Mouse (Mus musculus) embryonic facial prominence, embryonic 14.5 days (tissue): ENCODE measurements around the gene Rasa4. TPM values are rescaled to one million over a fixed set of nuclear protein-coding genes. Genes with fewer than 3 reads are reported as not detected.

Experiments used
- ATAC-seq: fragments of 200-750 bp; cut with Nextera tagmentation; 2 replicates; pipeline ENCODE4 v1.8.0; 2017; ENCODE audit warnings: low read depth, moderate number of reproducible peaks, moderate TSS enrichment
- DNase-seq: peaks from one replicate; pipeline ENCODE4 v3.0.0-alpha.2; 2015; ENCODE audit warnings: low spot score
- H3K27ac ChIP-seq: fragments of 300-500 bp; sonication (generic); replicated peaks from 2 replicates; pipeline ENCODE4 v1.5.1; 2014; ENCODE audit warnings: low read depth, mild to moderate bottlenecking, low read length, moderate library complexity
- H3K27me3 ChIP-seq: fragments of 300-500 bp; sonication (generic); replicated peaks from 2 replicates; pipeline ENCODE4 v1.6.1; 2014; ENCODE audit warnings: low read length; ENCODE audit not compliant: control insufficient read depth, insufficient read depth
- H3K36me3 ChIP-seq: fragments of 300-500 bp; sonication (generic); 2 replicates; pipeline ENCODE4 v1.6.1; 2014; ENCODE audit warnings: low read length, mixed read lengths; ENCODE audit not compliant: control insufficient read depth, insufficient read depth
- H3K4me1 ChIP-seq: fragments of 300-500 bp; sonication (generic); 2 replicates; pipeline ENCODE4 v1.6.1; 2014; ENCODE audit warnings: antibody characterized with exemption, low read length; ENCODE audit not compliant: control insufficient read depth, insufficient read depth
- H3K4me2 ChIP-seq: fragments of 300-500 bp; sonication (generic); 2 replicates; pipeline ENCODE4 v1.6.1; 2014; ENCODE audit warnings: low read depth, mild to moderate bottlenecking, low read length, moderate library complexity, mixed read lengths
- H3K4me3 ChIP-seq: fragments of 300-500 bp; sonication (generic); 2 replicates; pipeline ENCODE4 v1.5.1; 2014; ENCODE audit warnings: low read depth, mild to moderate bottlenecking, low read length
- H3K9ac ChIP-seq: fragments of 300-500 bp; sonication (generic); 2 replicates; pipeline ENCODE4 v1.6.1; 2014; ENCODE audit warnings: low read depth, mild to moderate bottlenecking, low read length, moderate library complexity, mixed read lengths
- H3K9me3 ChIP-seq: fragments of 300-500 bp; sonication (generic); 2 replicates; pipeline ENCODE4 v1.6.1; 2016; ENCODE audit warnings: low read length; ENCODE audit not compliant: control insufficient read depth
- WGBS: fragments of 180-500 bp; shearing (Covaris S2); extraction: QIAGEN DNeasy Blood & Tissue Kit; methylation state at CpG from one replicate; pipeline ENCODE4 v1.1.7; 2014; 5-methylcytosine and 5-hydroxymethylcytosine counted together
- polyA plus RNA-seq: library from polyadenylated mRNA; unstranded; fragments of >200 nt; fragmentation: Nextera tagmentation; extraction: Ambion mirVana; gene quantifications from 2 replicates; pipeline ENCODE4 v1.2.1, GENCODE M21; 2014

Gene Rasa4
- 11.4 and 13.8 TPM in 2 replicates for polyA plus RNA-seq

DNA sequence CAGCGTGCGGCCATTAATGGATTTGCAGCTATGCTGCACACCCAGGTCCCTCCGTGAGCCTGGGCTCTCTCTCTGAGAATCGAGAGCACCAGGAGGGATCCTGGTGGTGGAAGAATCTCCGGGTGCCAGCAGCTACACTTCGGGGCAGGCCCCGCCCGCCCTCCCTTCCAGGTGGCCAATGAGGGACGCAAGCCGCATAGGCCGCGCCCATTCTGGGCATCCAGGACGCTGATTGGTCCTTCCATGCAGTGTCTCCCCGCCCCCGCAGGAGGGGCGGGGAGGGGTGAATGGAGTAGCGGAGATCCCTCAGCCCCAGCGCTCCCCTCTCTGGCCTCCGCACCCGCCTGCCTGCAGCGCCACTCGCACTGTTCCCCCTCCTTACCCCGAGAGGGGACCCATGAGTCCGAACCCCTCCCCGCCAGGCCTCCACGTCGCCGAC is at the start of gene Rasa4:
Rasa4 (plus strand) TSS at position 248 of the 439 bp plus-strand sequence.
- Histone ChIP-seq H3K36me3 (no peaks in the 10 kb centered on the region), H3K4me1 (0 out of 2 replicates have a peak, but pooled peaks cover 10% of the 10 kb centered on the region), H3K9ac (peak within 1 kb of the TSS; percentile 56), H3K27me3 (peaks cover 6% of the 10 kb centered on the region), H3K4me2 (peak within 1 kb of the TSS; percentile 64), H3K27ac (no peak within 1 kb of the TSS), H3K9me3 (no peaks in the 10 kb centered on the region), H3K4me3 (peak within 1 kb of the TSS; percentile 46)
- DNase-seq = peak; percentile 99
- peak; percentile 98 for ATAC-seq
- WGBS = 2% methylated on average over 17 of the region's 28 CpGs

DNA sequence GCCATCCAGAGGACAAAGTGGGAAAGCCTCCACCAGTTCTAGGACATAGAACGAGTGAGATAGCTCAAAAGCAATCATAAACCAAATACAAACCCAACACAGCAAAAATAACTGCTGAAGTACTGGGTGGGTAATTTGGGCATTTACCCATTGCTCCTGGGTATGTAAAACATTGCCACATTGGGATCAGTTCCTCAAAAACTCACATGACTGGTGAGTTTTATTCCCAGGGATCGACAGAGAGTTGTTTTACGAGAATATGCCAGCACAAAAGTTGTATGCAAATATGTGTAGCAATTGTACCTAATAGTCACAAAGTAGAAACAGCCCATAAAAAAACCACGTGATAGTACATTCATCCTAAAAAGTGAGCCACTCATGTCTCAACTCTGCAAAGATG is 48.8 kb upstream of the Rasa4 start:
- DNase-seq = no peak
- Histone ChIP-seq H3K9ac (no peak overlapping the region), H3K4me2 (no peak overlapping the region), H3K27me3 (no peaks in the 10 kb centered on the region), H3K4me1 (no peaks in the 10 kb centered on the region), H3K9me3 (no peaks in the 10 kb centered on the region), H3K27ac (no peak overlapping the region), H3K36me3 (peaks cover 32% of the 10 kb centered on the region), H3K4me3 (no peak overlapping the region)
- 80% methylated on average over 4 of the region's 4 CpGs for WGBS
- ATAC-seq = no peak

DNA sequence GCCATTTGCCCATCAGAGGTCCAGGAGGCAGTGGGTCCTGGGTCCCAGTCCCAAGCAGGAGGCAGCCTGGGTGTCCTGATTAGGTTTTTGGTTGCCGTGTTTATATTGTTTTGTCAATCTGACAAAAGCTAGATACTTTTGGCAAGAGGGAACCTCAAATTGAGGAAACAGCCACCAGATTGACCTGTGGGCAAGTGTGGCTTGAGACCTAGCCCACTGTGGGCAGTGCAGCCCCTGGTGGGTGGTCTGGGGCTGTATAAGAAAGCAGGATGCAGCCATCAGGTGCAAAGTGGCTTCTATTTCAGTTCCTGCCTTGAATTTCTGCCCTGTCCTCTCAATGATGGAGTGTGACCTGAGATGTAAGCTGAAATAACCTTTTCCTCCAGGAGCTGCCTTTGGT is 48.4 kb upstream of the Rasa4 start:
- WGBS = 90% methylated on average over 1 of the region's 1 CpGs
- no peak for DNase-seq
- ATAC-seq = no peak
- H3K36me3 ChIP-seq = peaks cover 27% of the 10 kb centered on the region
- H3K27me3 ChIP-seq = no peaks in the 10 kb centered on the region
- H3K27ac ChIP-seq = no peak overlapping the region
- no peaks in the 10 kb centered on the region for H3K9me3 ChIP-seq
- H3K4me3 ChIP-seq = no peak overlapping the region
- H3K4me1 ChIP-seq = no peaks in the 10 kb centered on the region
- no peak overlapping the region for H3K9ac ChIP-seq
- H3K4me2 ChIP-seq = no peak overlapping the region

GRCm38 (mm10) chr5:136036667-136037066 is 47.0 kb upstream of the Rasa4 start:
- no peak overlapping the region for H3K27ac ChIP-seq
- no peak overlapping the region for H3K4me2 ChIP-seq
- H3K9ac ChIP-seq = no peak overlapping the region
- H3K27me3 ChIP-seq = no peaks in the 10 kb centered on the region
- peaks cover 14% of the 10 kb centered on the region for H3K36me3 ChIP-seq
- DNase-seq = no peak
- H3K4me1 ChIP-seq = no peaks in the 10 kb centered on the region
- ATAC-seq = no peak
- 67% methylated on average over 1 of the region's 1 CpGs for WGBS
- no peak overlapping the region for H3K4me3 ChIP-seq
- no peaks in the 10 kb centered on the region for H3K9me3 ChIP-seq

GRCm38 (mm10) chr5:136038258-136039214 is 45.2 kb upstream of the Rasa4 start, which contains the start of gene Upk3b:
Gene Upk3b, plus strand, starts transcription at chr5:136038496.
- no peaks in the 10 kb centered on the region for H3K4me1 ChIP-seq
- no peak within 1 kb of the TSS for H3K9ac ChIP-seq
- WGBS = 81% methylated on average over 15 of the region's 17 CpGs
- no peak within 1 kb of the TSS for H3K4me3 ChIP-seq
- H3K9me3 ChIP-seq = no peaks in the 10 kb centered on the region
- no peaks in the 10 kb centered on the region for H3K36me3 ChIP-seq
- ATAC-seq (no peak), DNase-seq (no peak)
- H3K4me2 ChIP-seq = no peak within 1 kb of the TSS
- H3K27ac ChIP-seq = no peak within 1 kb of the TSS
- H3K27me3 ChIP-seq = no peaks in the 10 kb centered on the region

DNA sequence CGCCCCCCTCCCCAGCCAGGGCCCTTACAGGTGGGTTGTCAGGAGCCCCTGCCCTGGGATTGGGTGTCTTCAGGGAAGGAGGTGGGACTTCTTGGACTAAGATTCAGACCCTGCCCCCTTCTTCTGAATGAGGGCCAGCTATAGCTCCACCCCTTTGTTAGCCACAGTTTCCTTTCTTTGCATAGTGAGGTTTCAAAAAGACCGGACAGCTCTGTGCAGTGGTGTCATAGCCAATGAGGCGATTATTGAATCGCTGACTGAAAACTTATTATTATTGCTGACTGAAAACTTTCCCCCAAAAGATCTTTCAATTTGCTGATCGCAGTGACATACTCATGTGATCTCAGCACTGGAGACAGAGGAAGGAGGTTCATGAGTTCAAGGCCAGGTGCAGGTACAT is 43.5 kb upstream of the Rasa4 start:
- ATAC-seq = 0 out of 2 replicates have a peak, but pooled peaks have one; percentile 16
- WGBS = 36% methylated on average over 5 of the region's 5 CpGs
- H3K27ac ChIP-seq = no peak overlapping the region
- no peaks in the 10 kb centered on the region for H3K27me3 ChIP-seq
- peak; percentile 17 for DNase-seq
- H3K9me3 ChIP-seq = no peaks in the 10 kb centered on the region
- no peak overlapping the region for H3K9ac ChIP-seq
- H3K4me3 ChIP-seq = no peak overlapping the region
- no peaks in the 10 kb centered on the region for H3K36me3 ChIP-seq
- no peaks in the 10 kb centered on the region for H3K4me1 ChIP-seq
- peak overlapping the region; percentile 18; the same call in 1 of the 2 replicates for H3K4me2 ChIP-seq

DNA sequence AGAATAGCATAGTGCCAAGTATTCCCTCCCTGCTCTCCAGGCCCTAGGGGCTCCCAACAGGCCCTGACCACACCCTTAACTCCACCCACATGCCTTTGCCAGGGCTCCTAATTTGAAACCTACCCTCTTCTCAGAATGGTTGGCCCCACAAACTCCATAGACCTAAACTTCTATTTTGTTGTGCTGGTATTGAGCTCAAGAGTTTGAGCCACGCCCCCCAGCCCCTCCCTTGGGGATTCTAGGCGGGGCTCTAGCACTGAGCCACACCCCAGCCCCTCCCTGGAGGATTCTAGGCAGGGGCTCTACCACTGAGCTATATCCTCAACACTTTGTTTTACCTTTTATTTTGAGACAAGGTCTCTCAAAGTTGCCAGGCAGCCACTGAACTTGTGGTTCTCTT is 42.5 kb upstream of the Rasa4 start:
- no peaks in the 10 kb centered on the region for H3K27me3 ChIP-seq
- H3K9ac ChIP-seq = no peak overlapping the region
- no peak overlapping the region for H3K4me3 ChIP-seq
- H3K27ac ChIP-seq = no peak overlapping the region
- no peak overlapping the region for H3K4me2 ChIP-seq
- no peaks in the 10 kb centered on the region for H3K4me1 ChIP-seq
- H3K36me3 ChIP-seq = no peaks in the 10 kb centered on the region
- DNase-seq (peak; percentile 10), ATAC-seq (no peak)
- H3K9me3 ChIP-seq = no peaks in the 10 kb centered on the region
- WGBS = 32% methylated on average over 2 of the region's 2 CpGs

DNA sequence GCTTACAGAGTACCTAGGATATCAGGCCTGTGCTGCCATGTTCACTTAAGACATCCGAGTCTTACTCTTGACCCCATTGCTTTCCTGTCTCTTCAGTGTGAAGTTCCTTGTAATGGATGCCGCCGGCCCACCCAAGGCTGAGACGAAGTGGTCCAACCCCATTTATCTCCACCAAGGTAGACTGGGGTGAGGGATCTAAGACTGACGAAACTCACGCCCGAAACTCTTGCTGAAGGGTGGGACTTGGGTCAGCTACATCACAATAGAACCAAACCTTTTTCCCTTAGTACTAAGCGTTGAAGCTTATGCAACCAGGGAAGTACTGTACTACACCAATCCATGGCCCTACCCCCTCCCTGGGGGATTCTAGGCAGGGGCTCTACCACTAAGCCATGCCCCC is 42.0 kb upstream of the Rasa4 start:
- no peaks in the 10 kb centered on the region for H3K4me1 ChIP-seq
- H3K4me3 ChIP-seq = no peak overlapping the region
- 91% methylated on average over 8 of the region's 8 CpGs for WGBS
- H3K27me3 ChIP-seq = no peaks in the 10 kb centered on the region
- no peaks in the 10 kb centered on the region for H3K36me3 ChIP-seq
- H3K27ac ChIP-seq = no peak overlapping the region
- H3K9ac ChIP-seq = no peak overlapping the region
- ATAC-seq = no peak
- no peaks in the 10 kb centered on the region for H3K9me3 ChIP-seq
- no peak for DNase-seq
- H3K4me2 ChIP-seq = no peak overlapping the region
